Mouse (Mus musculus): ENCODE data around the gene Ano9.
A peak's percentile ranks its signal among the peaks of the same experiment; 100 is the strongest.

Ano9 gene

GRCm38 (mm10) chr7:141099911-141100691, 17.5 kb downstream of the Ano9 start, which contains the start of gene Sigirr:
Gene Sigirr, minus strand, starts transcription at chr7:141100572.
- peak; percentile 66 to 78 for DNase-seq

- no peak for DNase-seq
Measured at GRCm38 (mm10) chr7:141097177-141097576, 20.4 kb downstream of the Ano9 start.

- DNase-seq = peak; percentile 63 to 79
Measured at GRCm38 (mm10) chr7:141096649-141097056, 21.0 kb downstream of the Ano9 start.

- DNase-seq = no peak
Measured at GRCm38 (mm10) chr7:141096021-141096420, 21.6 kb downstream of the Ano9 start.

DNA sequence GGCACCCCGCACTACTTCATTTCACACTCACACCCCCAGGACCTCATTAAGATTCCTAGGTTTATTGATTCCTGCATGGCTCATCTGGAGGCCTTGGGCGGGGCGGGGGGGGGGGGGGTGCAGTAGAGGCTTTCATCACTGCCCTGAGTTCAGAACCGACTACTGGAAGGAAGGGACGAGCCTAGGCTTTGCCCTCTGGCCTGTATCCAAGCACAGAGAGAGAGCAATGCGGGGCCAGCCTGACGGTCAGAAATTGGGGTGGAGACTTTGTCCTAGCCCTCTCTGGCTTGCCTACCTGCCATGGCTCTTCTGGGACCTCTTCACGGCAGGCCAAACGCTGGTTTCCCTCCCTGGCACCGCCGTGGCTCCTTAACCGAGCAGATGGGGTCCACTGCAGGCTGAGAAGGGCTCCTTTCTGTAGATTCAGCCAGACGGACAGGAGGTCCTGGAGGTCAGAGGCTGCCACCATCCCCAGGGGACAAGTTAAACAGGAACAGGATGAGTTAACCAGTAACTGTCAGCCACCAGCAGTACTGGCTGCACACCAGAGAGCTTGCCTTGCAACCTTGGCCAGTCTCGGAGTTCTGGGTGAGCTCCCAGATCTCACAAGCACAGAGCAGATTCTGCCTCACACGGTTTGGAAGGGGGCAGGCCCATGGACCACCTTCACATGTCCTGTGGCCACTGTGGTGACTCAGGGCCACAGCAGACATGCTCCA, 23.0 kb downstream of the Ano9 start:
- peak; percentile 55 to 77 for DNase-seq

- peak; percentile 59 to 71 for DNase-seq
Measured at GRCm38 (mm10) chr7:141093950-141094349, 23.7 kb downstream of the Ano9 start.

DNA sequence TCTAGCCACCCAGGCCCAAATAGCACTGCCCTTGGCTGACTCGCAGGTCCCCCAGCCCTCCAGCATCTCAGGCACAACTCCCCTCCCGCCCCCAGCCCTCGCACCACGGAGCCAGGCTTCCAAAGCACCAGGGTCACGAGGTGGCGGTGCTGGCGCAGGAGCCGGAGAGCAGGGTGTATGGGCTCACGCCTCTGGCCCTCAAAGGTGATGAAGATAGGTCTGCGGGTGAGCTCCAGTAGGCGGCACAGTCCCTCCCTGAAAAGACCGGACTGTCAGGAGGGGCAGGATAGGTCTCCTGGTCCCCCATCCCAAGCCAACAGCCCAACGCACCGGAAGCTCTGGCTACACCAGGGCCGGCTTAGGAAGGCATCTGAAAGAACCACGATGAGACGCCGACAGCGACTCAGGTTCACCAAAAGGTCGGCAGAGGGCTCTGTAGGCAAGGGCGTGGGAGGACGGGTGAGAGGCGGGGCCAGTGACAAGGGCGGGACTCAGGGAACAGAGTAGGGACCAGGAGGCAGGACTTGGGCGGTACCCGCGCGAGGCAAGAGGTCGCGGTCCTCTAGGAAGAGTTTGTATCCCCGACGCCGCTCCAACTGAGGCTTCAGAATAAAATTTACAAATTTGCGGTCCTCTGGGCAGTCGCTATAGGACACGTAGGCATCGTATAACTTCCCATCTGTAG, 25.4 kb downstream of the Ano9 start:
- peak; percentile 87 to 92 for DNase-seq

- DNase-seq = no peak
Measured at GRCm38 (mm10) chr7:141090228-141090627, 27.4 kb downstream of the Ano9 start.

GRCm38 (mm10) chr7:141088473-141088872, 29.1 kb downstream of the Ano9 start:
- no peak for DNase-seq

DNA sequence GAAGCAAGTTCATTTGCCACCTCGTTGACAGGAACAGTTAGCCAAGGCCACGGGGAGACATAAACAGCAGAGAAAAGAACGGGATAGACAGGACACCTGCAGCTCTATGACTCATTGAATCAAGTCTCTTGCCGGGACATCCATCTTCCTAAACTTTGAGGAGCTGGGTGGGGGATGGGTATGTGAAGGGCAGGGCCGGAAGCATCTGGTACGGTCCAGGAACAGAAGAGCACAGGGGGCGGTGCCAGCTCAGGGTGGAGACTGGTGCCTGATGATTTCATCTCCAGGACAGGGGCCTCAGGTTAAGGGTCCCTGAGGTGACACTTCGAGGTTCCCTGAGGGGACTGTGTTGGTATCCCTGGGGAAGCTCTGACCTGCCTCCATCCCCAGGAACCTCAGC, 29.7 kb downstream of the Ano9 start:
- DNase-seq = no peak

GRCm38 (mm10) chr7:141079481-141080449, 37.8 kb downstream of the Ano9 start:
- peak; percentile 52 to 73 for DNase-seq

- no peak for DNase-seq
Measured at GRCm38 (mm10) chr7:141078876-141079275, 38.7 kb downstream of the Ano9 start.

GRCm38 (mm10) chr7:141077841-141078240, 39.8 kb downstream of the Ano9 start, which contains the start of gene Pkp3:
Gene Pkp3, plus strand, starts transcription at chr7:141078218.
- DNase-seq = no peak

DNA sequence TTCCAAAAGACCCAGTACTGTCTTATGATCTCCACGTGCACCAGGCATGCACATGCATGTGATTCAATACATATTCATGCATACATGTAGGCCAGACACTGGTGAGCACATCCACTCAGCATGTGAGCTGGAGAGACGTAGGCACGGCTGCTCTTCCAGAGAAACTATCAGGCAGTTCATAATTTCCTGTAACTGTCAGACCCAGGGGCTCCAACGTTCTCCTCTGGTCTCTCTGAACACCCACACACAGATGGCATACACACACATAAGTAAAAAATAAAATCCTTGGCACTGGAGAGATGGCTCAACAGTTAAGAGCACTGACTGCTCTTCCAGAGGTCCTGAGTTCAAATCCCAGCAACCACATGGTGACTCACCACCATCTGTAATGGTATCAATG, 43.8 kb downstream of the Ano9 start:
- DNase-seq = no peak

DNA sequence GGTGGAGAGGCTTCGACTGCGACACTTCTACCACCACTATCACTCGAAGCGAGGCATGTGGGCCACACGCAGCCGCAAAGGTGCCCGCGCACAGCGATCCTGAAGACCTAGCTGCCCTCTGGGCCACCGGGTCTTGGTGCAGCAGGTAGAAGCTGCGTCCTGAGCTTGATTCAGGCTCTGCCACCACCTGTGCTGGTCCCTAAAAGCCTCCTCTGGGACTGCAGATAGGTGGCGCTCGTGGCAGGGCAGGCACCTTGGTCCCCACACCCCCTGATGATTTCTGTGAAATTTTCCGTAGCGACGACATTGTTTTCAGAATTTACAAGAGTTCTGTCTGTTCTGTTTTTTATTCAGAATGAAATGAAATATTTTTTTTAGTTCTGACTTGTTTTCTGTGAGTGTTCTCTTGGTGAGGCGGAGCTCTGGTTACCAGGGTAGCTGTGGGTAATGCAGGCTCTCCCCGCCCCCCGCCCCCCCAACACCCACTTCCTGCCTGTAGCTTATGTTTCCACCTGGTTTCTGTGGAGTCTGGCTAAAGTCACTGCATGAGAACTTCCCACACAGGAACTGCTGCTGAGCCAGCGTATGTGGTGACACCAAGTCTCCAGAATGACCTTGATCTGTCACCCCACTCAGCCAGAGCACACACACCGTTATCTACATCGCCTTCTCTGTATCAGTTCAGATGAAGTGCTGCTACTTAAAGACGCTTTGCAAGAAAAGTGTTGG, 45.4 kb downstream of the Ano9 start:
- DNase-seq = peak; percentile 54 to 68

DNA sequence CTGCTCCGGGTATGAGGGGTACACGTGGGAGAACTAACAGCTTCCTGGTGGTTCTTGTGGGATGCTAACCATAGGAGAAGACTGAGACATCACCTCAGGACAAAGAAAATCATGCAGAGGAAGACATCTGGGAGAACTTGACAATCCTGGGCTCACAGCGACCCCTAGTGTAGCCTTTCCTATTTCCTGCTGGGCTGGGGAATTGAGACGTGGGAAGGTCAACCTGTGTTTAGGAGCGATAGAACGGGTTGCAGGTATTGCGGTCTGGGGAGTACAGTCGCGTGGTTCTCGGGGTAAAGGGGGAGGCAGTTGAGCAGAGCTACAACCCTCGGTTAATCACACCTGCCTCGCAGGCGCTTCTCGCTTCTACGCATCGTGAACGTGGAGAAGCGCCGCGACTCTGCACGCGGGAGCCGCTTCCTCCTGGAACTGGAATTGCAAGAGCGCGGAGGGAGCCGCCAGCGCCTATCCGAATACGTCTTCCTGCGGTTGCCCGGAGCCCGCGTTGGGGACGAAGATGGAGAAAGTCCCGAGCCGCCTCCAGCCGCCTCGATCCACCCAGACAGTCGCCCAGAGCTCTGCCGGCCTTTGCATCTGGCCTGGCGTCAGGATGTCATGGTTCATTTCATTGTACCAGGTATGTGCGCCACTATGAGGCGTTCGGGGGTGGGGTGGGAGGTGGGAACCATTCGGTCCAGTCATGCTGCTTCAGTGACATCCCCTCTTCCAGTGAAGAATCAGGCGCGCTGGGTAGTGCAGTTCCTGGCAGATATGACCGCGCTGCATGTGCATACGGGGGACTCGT, 47.3 kb downstream of the Ano9 start:
- DNase-seq = peak; percentile 86 to 89

DNA sequence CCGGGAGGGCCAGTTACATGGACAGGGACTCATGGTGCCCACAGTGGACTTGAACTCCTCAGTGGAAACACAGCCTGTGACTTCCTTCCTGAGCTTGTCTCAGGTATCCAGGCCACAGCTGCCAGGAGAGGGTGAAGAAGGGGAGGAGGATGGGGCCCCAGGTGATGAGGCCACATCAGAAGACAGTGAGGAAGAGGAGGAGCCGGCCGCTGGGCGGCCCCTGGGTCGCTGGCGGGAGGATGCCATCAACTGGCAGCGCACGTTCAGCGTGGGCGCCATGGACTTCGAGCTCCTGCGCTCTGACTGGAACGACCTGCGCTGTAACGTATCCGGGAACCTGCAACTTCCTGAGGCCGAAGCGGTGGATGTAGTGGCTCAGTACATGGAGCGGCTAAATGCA, 49.3 kb downstream of the Ano9 start:
- no peak for DNase-seq

GRCm38 (mm10) chr7:141064576-141064975, 53.0 kb downstream of the Ano9 start:
- DNase-seq = no peak

GRCm38 (mm10) chr7:141064175-141064574, 53.4 kb downstream of the Ano9 start:
- DNase-seq = no peak

GRCm38 (mm10) chr7:141063353-141063752, 54.3 kb downstream of the Ano9 start:
- DNase-seq = no peak

GRCm38 (mm10) chr7:141062525-141062924, 55.1 kb downstream of the Ano9 start:
- DNase-seq = no peak
